Mouse (Mus musculus): ENCODE results near the gene Metap2.

DNA sequence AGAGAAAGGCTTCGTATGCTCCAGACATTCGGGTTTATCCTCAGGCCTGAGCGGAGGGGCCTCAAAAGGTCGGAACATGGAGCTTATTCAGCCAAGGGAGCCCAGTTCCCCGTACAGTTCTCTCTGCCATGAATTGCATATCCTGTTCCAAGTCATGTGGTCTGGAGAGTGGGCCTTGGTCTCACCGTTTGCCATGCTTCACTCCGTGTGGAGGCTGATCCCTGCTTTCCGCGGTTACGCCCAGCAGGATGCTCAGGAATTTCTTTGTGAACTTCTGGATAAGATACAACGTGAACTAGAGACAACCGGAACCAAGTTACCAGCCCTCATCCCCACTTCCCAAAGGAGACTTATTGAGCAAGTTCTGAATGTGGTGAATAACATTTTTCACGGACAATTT lies 50.2 kb downstream of the Metap2 start:
- TF ChIP-seq CTCF (IDR thresholded peaks at IDR 0.05; ENCODE audit: control insufficient read depth, insufficient read depth, insufficient read length) (no peak), MYOD1 (IDR thresholded peaks at IDR 0.05; ENCODE audit: control insufficient read depth, insufficient read length, low read depth) (no peak), MAX (IDR thresholded peaks at IDR 0.05) (no peak)

Data from C2C12 (cell line).